Mouse (Mus musculus) midbrain, embryonic 13.5 days (tissue): ENCODE data around the gene Bmp3. TPM values are rescaled to one million over a fixed set of nuclear protein-coding genes. Genes with fewer than 3 reads are reported as not detected.

Source experiments
- ATAC-seq: fragments of 200-750 bp; cut with Nextera tagmentation; 2 replicates; pipeline ENCODE4 v1.8.0; 2017; ENCODE audit warnings: mild to moderate bottlenecking, moderate TSS enrichment, moderate library complexity
- H3K27ac ChIP-seq: fragments of 300-500 bp; sonication (generic); 2 replicates; pipeline ENCODE4 v1.5.1; 2015; ENCODE audit warnings: inconsistent platforms, mild to moderate bottlenecking, moderate library complexity
- H3K27me3 ChIP-seq: fragments of 300-500 bp; sonication (generic); 2 replicates; pipeline ENCODE4 v1.6.1; 2015; ENCODE audit warnings: mild to moderate bottlenecking, inconsistent platforms
- H3K36me3 ChIP-seq: fragments of 300-500 bp; sonication (generic); 2 replicates; pipeline ENCODE4 v1.6.1; 2015; ENCODE audit warnings: mild to moderate bottlenecking, inconsistent platforms
- H3K4me1 ChIP-seq: fragments of 300-500 bp; sonication (generic); replicated peaks from 2 replicates; pipeline ENCODE4 v1.6.1; 2015; ENCODE audit warnings: inconsistent platforms
- H3K4me2 ChIP-seq: fragments of 300-500 bp; sonication (generic); replicated peaks from 2 replicates; pipeline ENCODE4 v1.6.1; 2015; ENCODE audit warnings: moderate library complexity, mild to moderate bottlenecking, inconsistent platforms
- H3K4me3 ChIP-seq: fragments of 300-500 bp; sonication (generic); replicated peaks from 2 replicates; pipeline ENCODE4 v1.5.1; 2015; ENCODE audit warnings: mild to moderate bottlenecking, inconsistent platforms
- H3K9ac ChIP-seq: fragments of 300-500 bp; sonication (generic); replicated peaks from 2 replicates; pipeline ENCODE4 v1.6.1; 2015; ENCODE audit warnings: mild to moderate bottlenecking, inconsistent platforms
- H3K9me3 ChIP-seq: fragments of 300-500 bp; sonication (generic); 2 replicates; pipeline ENCODE4 v1.6.1; 2016; ENCODE audit warnings: mild to moderate bottlenecking, inconsistent platforms
- WGBS: fragments of 180-500 bp; shearing (Covaris S2); methylation state at CpG from one replicate; pipeline ENCODE4 v1.1.7; 2015; 5-methylcytosine and 5-hydroxymethylcytosine counted together
- polyA plus RNA-seq: library from polyadenylated mRNA; unstranded; fragments of >200 nt; fragmentation: Nextera tagmentation; extraction: Ambion mirVana; gene quantifications from 2 replicates; pipeline ENCODE4 v1.2.1, GENCODE M21; 2015

Bmp3 gene
- polyA plus RNA-seq, 1 experiment from 2014 or later: 1.1 TPM

- Histone ChIP-seq H3K9ac (no peak overlapping the region), H3K36me3 (no peaks in the 10 kb centered on the region), H3K4me3 (no peak overlapping the region), H3K27me3 (no peaks in the 10 kb centered on the region), H3K4me1 (no peaks in the 10 kb centered on the region), H3K27ac (no peak overlapping the region), H3K9me3 (no peaks in the 10 kb centered on the region), H3K4me2 (no peak overlapping the region)
- ATAC-seq: no peak
- 72% methylated on average over 1 of the region's 1 CpGs for WGBS
Observed at GRCm38 (mm10) chr5:98921608-98922007, 67.4 kb downstream of the Bmp3 start.

- H3K36me3 ChIP-seq: no peaks in the 10 kb centered on the region
- H3K9ac ChIP-seq: no peak overlapping the region
- no peaks in the 10 kb centered on the region for H3K27me3 ChIP-seq
- no peak for ATAC-seq
- no peaks in the 10 kb centered on the region for H3K4me1 ChIP-seq
- 94% methylated on average over 3 of the region's 3 CpGs for WGBS
- no peak overlapping the region for H3K4me2 ChIP-seq
- H3K9me3 ChIP-seq: no peaks in the 10 kb centered on the region
- no peak overlapping the region for H3K4me3 ChIP-seq
- no peak overlapping the region for H3K27ac ChIP-seq
Observed at GRCm38 (mm10) chr5:98922921-98923320, 68.7 kb downstream of the Bmp3 start.

Other genes starting within 250 kb of the Bmp3 start
- 1.5 and 3.4 TPM in 2 replicates for gene Prkg2, start 182.9 kb downstream of the Bmp3 start, polyA plus RNA-seq